Mouse (Mus musculus): Measurements from ENCODE around the gene Ccn1.

- TF ChIP-seq POLR2A (IDR thresholded peaks at IDR 0.05; ENCODE audit: insufficient read depth, low read depth, low read length) (no peak), CTCF (IDR thresholded peaks at IDR 0.05; ENCODE audit: insufficient read depth, low read depth, low read length) (no peak)
Observed at GRCm38 (mm10) chr3:145612662-145613061, 37.1 kb downstream of the Ccn1 start.
